Mouse (Mus musculus): ENCODE measurements around the gene C1qtnf4. TPM values are rescaled to one million over a fixed set of nuclear protein-coding genes. Genes with fewer than 3 reads are reported as not detected.
"Not testable (repeated sequence)": the region's sequence is repeated elsewhere in the genome, so short reads cannot be mapped to it uniquely, and the experiment has no call there.

C1qtnf4 gene
- polyA plus RNA-seq, 1 experiment from 2014 or later, result 22.5 TPM

DNA sequence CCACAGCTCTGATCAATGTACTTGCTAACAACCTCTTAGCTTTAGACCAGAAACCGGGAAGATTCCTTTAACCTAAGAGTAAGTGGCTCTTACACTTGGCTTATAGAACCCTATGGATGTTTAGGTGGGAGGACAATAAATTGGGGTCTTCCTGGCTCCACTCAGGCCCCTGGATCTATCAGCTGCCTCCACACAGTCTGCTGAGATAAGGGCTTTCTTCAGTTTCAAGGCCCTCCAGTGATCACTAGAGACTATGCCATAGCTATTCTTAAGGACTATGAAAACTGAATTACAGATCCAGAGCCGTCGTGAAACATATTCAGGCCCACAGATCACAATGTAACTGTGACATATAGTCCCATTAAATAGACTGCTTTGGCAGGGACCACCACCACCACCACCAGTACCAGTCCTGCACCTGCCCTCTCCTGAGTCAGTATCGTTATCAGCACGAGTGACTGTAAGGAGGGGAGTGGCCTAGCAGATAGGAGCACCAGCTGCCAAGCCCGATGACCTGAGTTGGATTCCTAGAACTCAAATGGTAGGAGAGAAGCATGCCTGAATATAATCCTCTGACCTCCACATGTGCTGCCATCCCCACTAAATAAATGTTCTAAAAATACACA, 8.1 kb downstream of the C1qtnf4 start:
- peaks cover 17% of the 10 kb centered on the region for H3K36me3 ChIP-seq (ENCODE audit: control insufficient read depth, insufficient read depth, low read length)
- H3K27me3 ChIP-seq (ENCODE audit: control insufficient read depth, insufficient read depth, low read length), result peaks cover 17% of the 10 kb centered on the region
- WGBS, result 89% methylated on average over 6 of the region's 6 CpGs
- H3K4me2 ChIP-seq (ENCODE audit: low read depth), result no peak overlapping the region
- no peaks in the 10 kb centered on the region for H3K9me3 ChIP-seq (ENCODE audit: control insufficient read depth, low read length)
- peaks cover 3% of the 10 kb centered on the region; the same call in 1 of the 2 replicates for H3K4me1 ChIP-seq (ENCODE audit: control insufficient read depth, insufficient read depth, low read length)
- DNase-seq (ENCODE audit: low spot score), result no peak
- H3K27ac ChIP-seq (ENCODE audit: low read depth, low read length), result no peak overlapping the region
- H3K9ac ChIP-seq (ENCODE audit: low read length), result no peak overlapping the region
- no peak for ATAC-seq (ENCODE audit: insufficient read depth, low FRiP score, low TSS enrichment)
- no peak overlapping the region for H3K4me3 ChIP-seq (ENCODE audit: low read depth, low read length)

DNA sequence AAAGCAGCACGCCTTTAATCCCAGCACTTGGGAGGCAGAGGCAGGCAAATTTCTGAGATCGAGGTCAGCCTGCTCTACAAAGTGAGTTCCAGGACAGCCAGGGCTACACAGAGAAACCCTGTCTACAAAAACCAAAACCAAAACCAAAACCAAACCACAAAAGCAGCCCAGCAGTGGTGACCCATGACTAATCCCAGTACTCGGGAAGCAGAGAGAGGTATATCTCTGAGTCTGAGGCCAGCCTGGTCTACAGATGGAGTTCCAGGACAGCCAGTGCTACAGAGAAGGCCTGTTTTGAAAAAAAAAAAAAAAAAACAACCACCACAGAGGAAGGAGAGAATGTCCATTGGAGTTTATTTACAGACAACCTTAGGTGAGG, 8.6 kb downstream of the C1qtnf4 start:
- not testable (repeated sequence) for ATAC-seq (ENCODE audit: insufficient read depth, low FRiP score, low TSS enrichment); H3K4me1 ChIP-seq (ENCODE audit: control insufficient read depth, insufficient read depth, low read length); H3K9ac ChIP-seq (ENCODE audit: low read length); DNase-seq (ENCODE audit: low spot score); H3K27ac ChIP-seq (ENCODE audit: low read depth, low read length); H3K9me3 ChIP-seq (ENCODE audit: control insufficient read depth, low read length); H3K4me2 ChIP-seq (ENCODE audit: low read depth); H3K4me3 ChIP-seq (ENCODE audit: low read depth, low read length)
- 90% methylated on average over 3 of the region's 3 CpGs for WGBS
- Histone ChIP-seq H3K36me3 (ENCODE audit: control insufficient read depth, insufficient read depth, low read length) (peaks cover 17% of the 10 kb centered on the region), H3K27me3 (ENCODE audit: control insufficient read depth, insufficient read depth, low read length) (peaks cover 13% of the 10 kb centered on the region)

DNA sequence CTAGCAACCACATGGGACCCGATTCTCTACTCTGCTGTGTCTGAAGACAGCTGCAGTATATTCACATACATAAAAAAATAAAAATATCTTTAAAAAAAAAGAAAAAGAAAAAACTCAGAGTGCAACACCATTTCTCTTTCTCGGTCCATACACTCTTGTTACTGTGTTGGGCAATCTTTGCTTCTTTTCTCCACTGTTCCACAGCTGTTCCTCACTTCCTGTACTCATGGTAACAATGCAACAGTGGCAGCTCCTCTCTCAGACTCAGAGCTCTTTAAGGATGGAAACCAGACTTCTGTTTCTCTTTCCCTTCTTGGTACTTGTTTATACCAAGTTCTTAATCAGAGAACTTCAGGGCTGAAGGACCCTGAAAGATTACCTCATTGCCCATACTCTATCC, 17.7 kb downstream of the C1qtnf4 start:
- Histone ChIP-seq H3K9ac (ENCODE audit: low read length) (peak overlapping the region; percentile 83; the same call in 1 of the 2 replicates), H3K4me1 (ENCODE audit: control insufficient read depth, insufficient read depth, low read length) (peaks cover 8% of the 10 kb centered on the region), H3K4me3 (ENCODE audit: low read depth, low read length) (peak overlapping the region; percentile 66), H3K27me3 (ENCODE audit: control insufficient read depth, insufficient read depth, low read length) (no peaks in the 10 kb centered on the region), H3K9me3 (ENCODE audit: control insufficient read depth, low read length) (no peaks in the 10 kb centered on the region), H3K4me2 (ENCODE audit: low read depth) (peak overlapping the region; percentile 63), H3K36me3 (ENCODE audit: control insufficient read depth, insufficient read depth, low read length) (peaks cover 5% of the 10 kb centered on the region), H3K27ac (ENCODE audit: low read depth, low read length) (no peak overlapping the region)
- 93% methylated on average over 2 of the region's 2 CpGs for WGBS
- DNase-seq (ENCODE audit: low spot score) (no peak), ATAC-seq (ENCODE audit: insufficient read depth, low FRiP score, low TSS enrichment) (no peak)

DNA sequence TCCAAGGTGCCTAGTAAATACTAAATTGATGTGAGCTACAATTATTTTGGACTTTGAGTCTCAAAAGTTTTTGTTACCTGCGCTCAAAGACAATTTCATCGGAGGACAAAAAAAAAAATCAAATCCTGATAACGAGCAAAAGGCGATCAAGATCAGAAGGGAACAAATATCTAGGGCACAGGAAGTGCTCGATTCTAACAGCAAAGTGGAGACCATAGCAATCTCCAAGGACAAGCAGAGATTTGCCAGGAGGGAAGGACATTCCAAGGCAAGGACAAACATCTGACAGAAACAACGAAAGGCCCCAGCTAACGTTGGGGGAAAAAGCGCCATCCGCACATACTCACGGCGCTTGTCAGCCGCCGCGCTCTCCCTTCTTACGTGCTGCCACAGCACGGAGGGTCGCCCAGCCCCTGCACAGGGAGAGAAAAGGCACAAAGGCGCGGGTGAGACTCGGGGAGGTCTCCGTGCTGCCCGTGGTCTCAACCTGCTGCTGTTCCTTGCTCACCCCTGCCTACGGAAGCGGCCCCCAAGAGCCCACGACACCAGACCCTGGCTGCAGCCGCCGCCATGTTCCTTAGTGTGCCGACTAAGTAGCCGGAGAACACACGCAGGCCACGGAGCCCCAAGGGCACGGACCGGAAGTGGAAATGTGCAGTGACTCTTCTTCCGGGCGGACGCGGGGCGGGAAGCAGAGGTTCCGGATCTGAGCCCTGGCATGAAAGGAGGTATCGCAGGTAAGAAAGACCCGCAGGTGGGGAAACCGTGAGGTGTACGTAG, 18.6 kb downstream of the C1qtnf4 start, which contains the start of the genes Kbtbd4 and Ndufs3:
Gene Kbtbd4, plus strand, starts transcription at position 665 of the 780 bp plus-strand sequence.
Gene Ndufs3, minus strand, starts transcription at position 752 of the 780 bp plus-strand sequence.
- Histone ChIP-seq H3K9ac (ENCODE audit: low read length) (peak within 1 kb of the TSS; percentile 83), H3K27ac (ENCODE audit: low read depth, low read length) (peak within 1 kb of the TSS; percentile 75), H3K4me3 (ENCODE audit: low read depth, low read length) (peak within 1 kb of the TSS; percentile 66), H3K27me3 (ENCODE audit: control insufficient read depth, insufficient read depth, low read length) (no peaks in the 10 kb centered on the region), H3K36me3 (ENCODE audit: control insufficient read depth, insufficient read depth, low read length) (peaks cover 8% of the 10 kb centered on the region), H3K4me2 (ENCODE audit: low read depth) (peak within 1 kb of the TSS; percentile 63), H3K4me1 (ENCODE audit: control insufficient read depth, insufficient read depth, low read length) (peaks cover 8% of the 10 kb centered on the region), H3K9me3 (ENCODE audit: control insufficient read depth, low read length) (no peaks in the 10 kb centered on the region)
- under 1% methylated on average over 43 of the region's 43 CpGs for WGBS
- DNase-seq (ENCODE audit: low spot score) (peak; percentile 93), ATAC-seq (ENCODE audit: insufficient read depth, low FRiP score, low TSS enrichment) (peak; percentile 90)

DNA sequence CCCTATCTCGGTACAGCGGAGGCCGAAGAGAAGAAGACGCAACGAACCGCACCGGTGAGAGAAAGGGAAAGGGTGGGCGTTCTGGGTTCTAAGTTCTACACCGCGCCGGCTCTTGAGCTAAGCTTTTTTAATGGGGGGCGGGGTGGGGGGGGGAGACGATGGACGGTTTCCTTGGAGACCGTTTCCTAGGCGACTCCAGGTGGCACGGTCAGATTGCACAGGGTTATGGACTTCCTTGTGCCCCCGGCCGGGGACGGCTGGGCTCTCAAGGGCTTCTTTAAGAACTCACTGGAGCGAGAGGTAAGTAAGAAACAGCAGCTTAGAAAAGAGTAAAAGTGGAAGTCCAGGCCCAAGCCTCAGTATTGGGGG, 19.2 kb downstream of the C1qtnf4 start:
- peak overlapping the region; percentile 66 for H3K4me3 ChIP-seq (ENCODE audit: low read depth, low read length)
- 0% methylated on average over 21 of the region's 21 CpGs for WGBS
- peaks cover 8% of the 10 kb centered on the region for H3K4me1 ChIP-seq (ENCODE audit: control insufficient read depth, insufficient read depth, low read length)
- peak overlapping the region; percentile 83 for H3K9ac ChIP-seq (ENCODE audit: low read length)
- H3K27me3 ChIP-seq (ENCODE audit: control insufficient read depth, insufficient read depth, low read length), result no peaks in the 10 kb centered on the region
- no peaks in the 10 kb centered on the region for H3K9me3 ChIP-seq (ENCODE audit: control insufficient read depth, low read length)
- H3K27ac ChIP-seq (ENCODE audit: low read depth, low read length), result peak overlapping the region; percentile 75
- peak; percentile 70 for ATAC-seq (ENCODE audit: insufficient read depth, low FRiP score, low TSS enrichment)
- peak overlapping the region; percentile 63 for H3K4me2 ChIP-seq (ENCODE audit: low read depth)
- no peak for DNase-seq (ENCODE audit: low spot score)
- peaks cover 13% of the 10 kb centered on the region for H3K36me3 ChIP-seq (ENCODE audit: control insufficient read depth, insufficient read depth, low read length)

DNA sequence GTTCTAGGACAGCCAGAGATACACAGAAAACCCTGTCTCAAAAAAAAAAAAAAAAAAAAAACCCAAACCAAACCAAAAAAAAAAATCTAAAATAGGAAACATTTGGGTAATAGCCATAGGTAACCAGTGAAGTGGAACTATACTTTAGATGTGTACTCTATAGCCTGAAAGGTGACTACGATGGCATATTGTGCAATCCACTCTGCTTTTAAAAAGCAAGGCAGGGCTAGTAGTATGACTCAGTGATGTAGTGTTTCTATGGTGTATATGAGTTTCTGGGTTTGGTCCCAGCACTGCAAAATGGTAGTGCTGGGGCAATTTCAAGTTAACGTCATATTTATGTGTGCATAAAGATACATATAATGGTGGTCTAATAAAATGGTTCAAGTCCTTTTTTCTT, 21.1 kb downstream of the C1qtnf4 start:
- H3K9me3 ChIP-seq (ENCODE audit: control insufficient read depth, low read length), result no peaks in the 10 kb centered on the region
- H3K9ac ChIP-seq (ENCODE audit: low read length), result no peak overlapping the region
- H3K4me3 ChIP-seq (ENCODE audit: low read depth, low read length), result no peak overlapping the region
- H3K4me2 ChIP-seq (ENCODE audit: low read depth), result no peak overlapping the region
- H3K36me3 ChIP-seq (ENCODE audit: control insufficient read depth, insufficient read depth, low read length), result peaks cover 16% of the 10 kb centered on the region
- no peak overlapping the region for H3K27ac ChIP-seq (ENCODE audit: low read depth, low read length)
- H3K4me1 ChIP-seq (ENCODE audit: control insufficient read depth, insufficient read depth, low read length), result peaks cover 8% of the 10 kb centered on the region
- WGBS, result 95% methylated on average over 2 of the region's 2 CpGs
- no peak for DNase-seq (ENCODE audit: low spot score)
- H3K27me3 ChIP-seq (ENCODE audit: control insufficient read depth, insufficient read depth, low read length), result no peaks in the 10 kb centered on the region
- ATAC-seq (ENCODE audit: insufficient read depth, low FRiP score, low TSS enrichment), result no peak

DNA sequence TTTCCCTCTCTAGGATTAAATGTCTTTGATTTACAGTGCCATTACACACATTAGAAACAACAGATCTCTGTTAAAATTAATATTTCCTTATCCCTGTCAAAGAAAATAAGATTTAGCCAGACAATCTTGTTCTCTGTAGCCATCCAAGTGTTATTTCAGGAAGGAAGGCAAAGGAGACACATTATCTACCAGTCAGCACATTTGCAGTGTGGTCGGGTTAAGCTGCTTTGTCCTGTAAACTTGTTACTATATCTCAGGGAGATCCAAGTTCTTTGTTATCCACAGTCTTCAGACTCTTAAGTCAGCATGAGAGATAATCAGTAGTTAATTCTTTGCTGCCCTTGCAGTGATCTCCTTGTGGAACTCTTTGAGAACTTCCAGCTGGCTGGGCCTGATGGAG, 25.2 kb downstream of the C1qtnf4 start:
- no peak for ATAC-seq (ENCODE audit: insufficient read depth, low FRiP score, low TSS enrichment)
- no peak overlapping the region for H3K9ac ChIP-seq (ENCODE audit: low read length)
- WGBS, result 75% methylated on average over 1 of the region's 1 CpGs

DNA sequence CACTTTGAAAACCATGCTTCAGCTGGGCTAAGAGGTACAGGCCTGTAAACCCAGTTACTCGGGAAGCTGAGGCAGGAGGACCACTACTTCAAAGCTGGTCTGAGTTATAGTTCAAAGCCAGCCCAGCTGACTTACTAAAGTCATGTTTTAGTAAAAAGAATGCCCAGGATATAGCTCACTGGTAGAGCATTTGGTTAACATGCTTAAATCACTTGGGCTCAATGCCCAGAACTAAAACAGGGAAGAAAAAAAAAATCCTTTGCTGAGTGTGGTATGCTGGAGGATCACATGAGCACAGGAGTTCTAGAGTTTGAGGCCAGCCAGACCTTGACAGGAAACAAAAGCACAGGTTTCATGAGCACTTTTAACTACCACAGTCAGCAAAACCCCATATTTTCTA, 26.0 kb downstream of the C1qtnf4 start:
- peaks cover 18% of the 10 kb centered on the region for H3K36me3 ChIP-seq (ENCODE audit: control insufficient read depth, insufficient read depth, low read length)
- H3K4me2 ChIP-seq (ENCODE audit: low read depth), result no peak overlapping the region
- H3K9ac ChIP-seq (ENCODE audit: low read length), result no peak overlapping the region
- ATAC-seq (ENCODE audit: insufficient read depth, low FRiP score, low TSS enrichment), result no peak
- H3K4me3 ChIP-seq (ENCODE audit: low read depth, low read length), result no peak overlapping the region
- H3K9me3 ChIP-seq (ENCODE audit: control insufficient read depth, low read length), result no peaks in the 10 kb centered on the region
- no peaks in the 10 kb centered on the region for H3K27me3 ChIP-seq (ENCODE audit: control insufficient read depth, insufficient read depth, low read length)
- WGBS, result 83% methylated on average over 1 of the region's 1 CpGs
- H3K4me1 ChIP-seq (ENCODE audit: control insufficient read depth, insufficient read depth, low read length), result no peaks in the 10 kb centered on the region
- no peak for DNase-seq (ENCODE audit: low spot score)
- no peak overlapping the region for H3K27ac ChIP-seq (ENCODE audit: low read depth, low read length)

More for the DNA sequence above, 25.2 kb downstream of the C1qtnf4 start:
- Histone ChIP-seq H3K4me3 (ENCODE audit: low read depth, low read length) (no peak overlapping the region), H3K4me1 (ENCODE audit: control insufficient read depth, insufficient read depth, low read length) (no peaks in the 10 kb centered on the region), H3K4me2 (ENCODE audit: low read depth) (no peak overlapping the region), H3K27ac (ENCODE audit: low read depth, low read length) (no peak overlapping the region), H3K27me3 (ENCODE audit: control insufficient read depth, insufficient read depth, low read length) (no peaks in the 10 kb centered on the region), H3K9me3 (ENCODE audit: control insufficient read depth, low read length) (no peaks in the 10 kb centered on the region), H3K36me3 (ENCODE audit: control insufficient read depth, insufficient read depth, low read length) (peaks cover 18% of the 10 kb centered on the region)
- no peak for DNase-seq (ENCODE audit: low spot score)
